Mouse (Mus musculus): Measurements from ENCODE around the gene Unc50. TPM values are rescaled to one million over a fixed set of nuclear protein-coding genes. Genes with fewer than 3 reads are reported as not detected.

Unc50 gene
- total RNA-seq, 2 experiments from 2014 or later, result 32.9 to 34.0 TPM

- DNase-seq, result no peak
Observed at GRCm38 (mm10) chr1:37486439-37486838, 56.5 kb downstream of the Unc50 start.

DNA sequence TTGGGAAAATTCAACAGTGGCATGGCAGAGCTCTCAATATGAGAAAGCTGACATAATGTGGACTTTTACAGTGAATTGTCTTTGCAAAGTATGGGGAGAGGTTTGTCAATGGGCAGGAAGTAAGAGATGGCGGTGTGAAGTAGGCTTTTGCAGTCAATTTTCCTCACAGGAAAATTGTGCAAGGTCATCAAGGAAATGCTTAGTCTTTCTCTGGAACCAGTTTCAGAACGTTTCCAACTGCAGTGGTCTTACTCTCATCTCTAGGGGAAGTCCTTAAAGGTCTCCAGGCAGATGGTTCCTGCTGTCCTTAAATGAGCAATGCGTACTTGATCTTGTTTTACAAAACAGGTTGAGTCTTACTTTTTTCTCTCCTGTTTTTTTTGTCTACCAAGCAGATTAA lies 57.1 kb downstream of the Unc50 start:
- no peak for DNase-seq

GRCm38 (mm10) chr1:37488531-37488930 lies 58.6 kb downstream of the Unc50 start:
- DNase-seq, result no peak

Other genes with a start within 250 kb of the Unc50 start
- 1 to 10 TPM; 1.7 to 1.8 TPM for gene Cnga3, start 215.7 kb upstream of the Unc50 start, total RNA-seq (2021)
- 10 to 100 TPM; 19.3 to 22.1 TPM for gene Inpp4a, start 130.3 kb upstream of the Unc50 start, total RNA-seq (2021)
- gene Coa5, start within 50 bp of the Unc50 start, total RNA-seq (2021), result 100 to 1,000 TPM; 114 to 119 TPM
- 10 to 100 TPM; 13.0 to 15.4 TPM for gene Mgat4a, start 110.9 kb downstream of the Unc50 start, total RNA-seq (2021)

All from heart, adult 18-20 months (tissue).